In the genomic region with DNA sequence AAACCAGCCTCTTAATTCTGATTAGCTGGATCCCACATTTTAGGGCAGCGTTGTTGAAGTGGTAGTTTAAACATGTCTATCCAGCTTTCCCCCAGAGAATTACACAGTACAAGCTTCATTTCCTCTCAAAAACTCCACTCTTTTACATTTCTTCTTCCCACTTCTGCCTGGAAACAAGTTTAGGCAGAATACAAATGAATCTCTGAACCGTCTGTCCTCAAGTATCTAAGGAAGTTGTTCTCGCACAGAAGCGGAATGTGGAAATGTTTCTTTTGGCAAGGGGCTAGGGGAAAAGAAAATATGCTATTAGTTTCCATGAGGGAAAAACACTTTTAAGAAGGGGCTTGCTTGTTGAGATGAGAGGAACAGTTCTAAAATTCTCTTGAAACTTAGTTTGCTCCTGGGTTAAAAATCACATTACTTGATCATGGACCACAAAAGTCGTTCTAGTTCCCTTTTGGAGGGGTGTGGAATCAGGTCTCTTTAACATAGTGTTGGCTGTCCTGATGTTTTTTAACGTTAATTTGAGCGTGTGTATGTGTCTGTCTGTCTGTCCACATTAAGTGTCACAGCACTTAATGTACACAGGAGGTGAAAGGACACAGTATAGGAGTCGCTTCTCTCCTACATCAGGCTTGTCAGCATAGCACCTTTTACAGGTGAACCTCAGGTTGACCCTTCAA, we compare ENCODE assay signal across 8 mouse cellular contexts. TPM values are rescaled to one million over a fixed set of nuclear protein-coding genes. Genes with fewer than 3 reads are reported as not detected.
DNase-seq lines count a peak whose midpoint lies in the region; ATAC-seq and TF ChIP-seq lines count a peak whose summit lies in the region.

No protein-coding gene starts in this region.

- DNase-seq in testis, postnatal 10 days (ENCODE audit: low spot score) = no peak
- DNase-seq in liver, embryonic 13.5 days = no peak
- no peak for DNase-seq in thymus, postnatal 14 days
- DNase-seq in frontal cortex, postnatal 14 days (ENCODE audit: low spot score in 2 of 2) = no peak
- no peak for DNase-seq in retina, postnatal 1 day

- 22% methylated on average over 8 of the region's 8 CpGs for WGBS in heart, embryonic 12.5 days
- WGBS in liver, embryonic 13.5 days (ENCODE audit: insufficient replicate concordance) = 13% methylated on average over 8 of the region's 8 CpGs
- WGBS in stomach, embryonic 16.5 days = 10% methylated on average over 8 of the region's 8 CpGs

- TF ChIP-seq CTCF in testis, adult 2 months (IDR thresholded peaks at IDR 0.05; ENCODE audit: control insufficient read depth, insufficient read depth, insufficient replicate concordance, low read depth, low read length) = no peak

- no peaks in the 10 kb centered on the region for H3K36me3 ChIP-seq in testis, adult 2 months (ENCODE audit: control insufficient read depth, insufficient read depth, low read length)
- H3K36me3 ChIP-seq in heart, embryonic 12.5 days = no peaks in the 10 kb centered on the region
- H3K36me3 ChIP-seq in liver, embryonic 13.5 days = no peaks in the 10 kb centered on the region
- H3K36me3 ChIP-seq in stomach, embryonic 16.5 days (ENCODE audit: control insufficient read depth, insufficient read depth, low read length) = no peaks in the 10 kb centered on the region

- H3K27me3 ChIP-seq in testis, adult 2 months (ENCODE audit: control insufficient read depth, insufficient read depth, low read length) = no peaks in the 10 kb centered on the region
- no peaks in the 10 kb centered on the region for H3K27me3 ChIP-seq in heart, embryonic 12.5 days (replicated peaks)
- H3K27me3 ChIP-seq in liver, embryonic 13.5 days = no peaks in the 10 kb centered on the region
- no peaks in the 10 kb centered on the region for H3K27me3 ChIP-seq in stomach, embryonic 16.5 days (ENCODE audit: control insufficient read depth, insufficient read depth, low read length)

- H3K27ac ChIP-seq in testis, adult 2 months (ENCODE audit: control insufficient read depth, insufficient read depth, low read depth, low read length) = peak overlapping the region; percentile 94
- H3K27ac ChIP-seq in heart, embryonic 12.5 days (ENCODE audit: poor library complexity, severe bottlenecking) = peak overlapping the region; percentile 100
- H3K27ac ChIP-seq in liver, embryonic 13.5 days = peak overlapping the region; percentile 95
- peak overlapping the region; percentile 96 for H3K27ac ChIP-seq in stomach, embryonic 16.5 days (ENCODE audit: low read length)

- peak overlapping the region; percentile 94; the same call in 1 of the 2 replicates for H3K4me3 ChIP-seq in testis, adult 2 months (ENCODE audit: control insufficient read depth, low read depth, low read length)
- H3K4me3 ChIP-seq in heart, embryonic 12.5 days = peak overlapping the region; percentile 99
- H3K4me3 ChIP-seq in liver, embryonic 13.5 days (replicated peaks) = peak overlapping the region; percentile 73
- H3K4me3 ChIP-seq in stomach, embryonic 16.5 days (replicated peaks; ENCODE audit: low read length) = peak overlapping the region; percentile 87

- H3K9ac ChIP-seq in heart, embryonic 12.5 days = peak overlapping the region; percentile 77
- peak overlapping the region; percentile 86 for H3K9ac ChIP-seq in liver, embryonic 13.5 days
- H3K9ac ChIP-seq in stomach, embryonic 16.5 days (ENCODE audit: low read length) = peak overlapping the region; percentile 85

- peak overlapping the region; percentile 72 for H3K4me2 ChIP-seq in heart, embryonic 12.5 days
- H3K4me2 ChIP-seq in liver, embryonic 13.5 days = peak overlapping the region; percentile 74
- peak overlapping the region; percentile 63 for H3K4me2 ChIP-seq in stomach, embryonic 16.5 days (ENCODE audit: low read depth, low read length)

- peaks cover 5% of the 10 kb centered on the region; the same call in 1 of the 2 replicates for H3K4me1 ChIP-seq in testis, adult 2 months (ENCODE audit: control insufficient read depth, insufficient read depth, low read length)
- peaks cover 16% of the 10 kb centered on the region for H3K4me1 ChIP-seq in heart, embryonic 12.5 days (replicated peaks)
- peaks cover 27% of the 10 kb centered on the region for H3K4me1 ChIP-seq in liver, embryonic 13.5 days (replicated peaks)
- peaks cover 8% of the 10 kb centered on the region for H3K4me1 ChIP-seq in stomach, embryonic 16.5 days (ENCODE audit: control insufficient read depth, insufficient read depth, low read length)

- peaks cover 2% of the 10 kb centered on the region; the same call in 1 of the 2 replicates for H3K9me3 ChIP-seq in heart, embryonic 12.5 days (replicated peaks)
- no peaks in the 10 kb centered on the region for H3K9me3 ChIP-seq in liver, embryonic 13.5 days (replicated peaks)
- H3K9me3 ChIP-seq in stomach, embryonic 16.5 days (replicated peaks; ENCODE audit: control insufficient read depth, low read length) = no peaks in the 10 kb centered on the region

- no peak for ATAC-seq in heart, embryonic 12.5 days (ENCODE audit: insufficient number of reproducible peaks, low FRiP score)
- ATAC-seq in liver, embryonic 13.5 days (ENCODE audit: low read depth) = no peak
- no peak for ATAC-seq in stomach, embryonic 16.5 days (ENCODE audit: insufficient read depth, low FRiP score)

- no peak for TF ChIP-seq POLR2A in testis, adult 2 months (IDR thresholded peaks at IDR 0.05; ENCODE audit: control insufficient read depth, low read depth, low read length)

RNA-seq across cellular contexts. Expression of gene Chd2, which starts 17.7 kb away (rescaled TPM):
- 17.7 and 20.6 TPM in 2 replicates for polyA plus RNA-seq in testis, adult 2 months (2012; rRNA removed)
- 48.5 and 50.4 TPM in 2 replicates for polyA plus RNA-seq in heart, embryonic 12.5 days (2016; fragmentation: Nextera tagmentation; extraction: Ambion mirVana)
- 18.8 and 25.6 TPM in 2 replicates for polyA plus RNA-seq in liver, embryonic 13.5 days (2015; fragmentation: Nextera tagmentation; extraction: Ambion mirVana)
- 35.8 and 44.5 TPM in 2 replicates for polyA plus RNA-seq in stomach, embryonic 16.5 days (2015; fragmentation: Nextera tagmentation; extraction: Ambion mirVana)
